Mouse (Mus musculus) adrenal gland, postnatal 10 days (tissue): ENCODE data around the gene Sycn. TPM values are rescaled to one million over a fixed set of nuclear protein-coding genes. Genes with fewer than 3 reads are reported as not detected.

Experiments used
- DNase-seq: peaks from one replicate; pipeline ENCODE4 v3.0.0; 2021; ENCODE audit warnings: mixed read lengths
- microRNA-seq: library from miRNA; unstranded; fragments of <30 nt; microRNA quantifications from one replicate; pipeline ENCODE4 v1.2.0, GENCODE M21; 2021
- total RNA-seq, 2 experiments: library from RNA; stranded (reverse); gene quantifications; 2 replicates each; pipeline ENCODE4 v1.2.3; 2021

The Sycn gene
- total RNA-seq, 2 experiments from 2014 or later, result not detected

DNA sequence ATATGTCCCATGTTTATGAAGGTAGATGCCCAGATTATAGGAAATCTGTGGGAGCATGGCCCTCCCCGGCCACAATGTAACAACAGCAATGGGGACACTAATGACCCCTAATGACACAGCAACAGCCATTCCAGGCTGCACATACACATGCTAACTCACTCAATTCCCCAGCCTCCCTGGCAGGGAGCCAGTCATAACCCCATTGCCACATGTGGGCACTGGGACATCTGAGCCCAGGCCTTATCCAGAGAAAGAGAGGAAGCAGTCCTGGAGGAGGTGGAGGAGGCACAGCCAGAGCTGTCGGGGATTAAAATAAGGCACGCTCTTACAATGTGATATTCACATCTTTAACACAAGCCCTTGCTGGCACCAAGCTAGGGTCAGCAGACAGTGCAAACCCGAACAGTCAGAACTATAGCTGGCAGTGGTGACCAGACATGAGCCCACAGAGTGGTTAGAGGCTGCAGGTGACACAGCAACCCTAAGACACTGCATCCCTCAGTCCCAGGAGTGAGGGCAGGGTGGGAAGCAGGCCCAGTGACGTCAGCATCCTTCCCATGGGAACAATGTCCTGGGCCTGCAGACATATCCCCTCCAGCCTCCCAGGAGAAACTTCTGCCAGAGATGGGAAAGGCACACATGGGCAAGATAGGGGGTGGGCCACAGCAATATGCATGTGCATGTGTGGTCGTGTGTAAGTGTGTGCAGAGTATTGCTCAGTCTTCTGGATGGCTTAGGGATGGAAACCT is 46.2 kb downstream of the Sycn start:
- peak; percentile 81 for DNase-seq

DNA sequence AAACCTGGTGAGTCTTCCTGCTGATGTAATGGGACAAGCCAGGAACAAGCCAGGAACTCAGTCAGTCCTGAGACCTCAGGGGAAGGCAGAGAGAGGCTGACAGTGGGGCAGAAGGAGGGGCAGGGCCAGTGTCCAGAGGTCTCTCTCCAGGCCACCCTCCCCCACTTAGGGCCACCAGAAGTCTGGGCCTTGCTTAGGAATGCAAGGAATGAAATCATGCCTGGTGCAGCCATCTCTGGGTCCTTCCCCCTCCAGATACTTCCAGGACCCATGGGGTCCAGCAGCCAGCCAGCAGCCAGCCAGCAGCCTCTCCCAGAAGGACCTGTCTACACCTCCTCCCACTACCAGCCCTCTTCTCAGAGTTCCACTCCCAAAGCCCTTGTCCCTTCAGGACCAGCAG is 47.0 kb downstream of the Sycn start:
- DNase-seq, result no peak

Small RNA genes lying within 50 kb of the gene (microRNA-seq; reads per million reads assigned to microRNA genes)
- gene Mir7049, result 1.8 reads per million

Other genes with a start within 250 kb of the Sycn start
- gene Selenov, start 249.7 kb upstream of the Sycn start, total RNA-seq, result 1 to 10 TPM in 1 of 2 experiments, not detected in 1; 1.2 TPM
- under 1 TPM; 0.33 to 0.36 TPM for gene Dll3, start 238.6 kb upstream of the Sycn start, total RNA-seq
- 100 to 1,000 TPM; 108 to 114 TPM for gene Timm50, start 228.8 kb upstream of the Sycn start, total RNA-seq
- gene Supt5, start 202.1 kb upstream of the Sycn start, total RNA-seq, result 100 to 1,000 TPM in 1 of 2 experiments, 10 to 100 TPM in 1; 86.6 to 103 TPM
- gene Rps16, start 190.2 kb upstream of the Sycn start, total RNA-seq, result 1,000 to 10,000 TPM; 1,220 to 1,241 TPM
- 10 to 100 TPM; 27.9 to 37.0 TPM for gene Plekhg2, start 168.3 kb upstream of the Sycn start, total RNA-seq
- gene Zfp36, start 160.6 kb upstream of the Sycn start, total RNA-seq, result 10 to 100 TPM; 11.4 to 27.2 TPM
- 10 to 100 TPM; 19.8 to 25.9 TPM for gene Med29, start 148.2 kb upstream of the Sycn start, total RNA-seq
- gene Paf1, start 147.9 kb upstream of the Sycn start, total RNA-seq, result 10 to 100 TPM; 56.5 to 59.2 TPM
- 10 to 100 TPM; 23.3 to 24.7 TPM for gene Gmfg, start 103.4 kb upstream of the Sycn start, total RNA-seq
- 10 to 100 TPM in 1 of 2 experiments, 1 to 10 TPM in 1; 9.2 to 13.0 TPM for gene Lrfn1, start 88.9 kb upstream of the Sycn start, total RNA-seq
- not detected for gene Ifnl2, start 30.4 kb upstream of the Sycn start, total RNA-seq
- gene Ifnl3, start 18.0 kb upstream of the Sycn start, total RNA-seq, result not detected
- not detected for gene Nccrp1, start 6.4 kb downstream of the Sycn start, total RNA-seq
- gene Samd4b, start 57.3 kb downstream of the Sycn start, total RNA-seq, result 10 to 100 TPM; 45.5 to 49.6 TPM
- gene Pak4, start 57.3 kb downstream of the Sycn start, total RNA-seq, result 10 to 100 TPM; 19.4 to 20.4 TPM
- gene Acp7, start 90.4 kb downstream of the Sycn start, total RNA-seq, result not detected
- gene Fbxo27, start 152.0 kb downstream of the Sycn start, total RNA-seq, result 1 to 10 TPM; 1.0 to 2.0 TPM
- 1 to 10 TPM; 3.7 to 6.0 TPM for gene Fbxo17, start 175.9 kb downstream of the Sycn start, total RNA-seq
- gene Mrps12, start 200.9 kb downstream of the Sycn start, total RNA-seq, result 10 to 100 TPM; 63.8 to 72.4 TPM
- gene Sars2, start 201.1 kb downstream of the Sycn start, total RNA-seq, result 10 to 100 TPM; 17.5 to 23.7 TPM
- gene Ccer2, start 215.3 kb downstream of the Sycn start, total RNA-seq, result not detected
- gene Sirt2, start 225.8 kb downstream of the Sycn start, total RNA-seq, result 10 to 100 TPM; 68.8 to 74.9 TPM
- gene Nfkbib, start 226.6 kb downstream of the Sycn start, total RNA-seq, result 10 to 100 TPM; 25.1 to 25.3 TPM
- gene Rinl, start 248.1 kb downstream of the Sycn start, total RNA-seq, result 1 to 10 TPM; 3.7 to 4.9 TPM